Mouse (Mus musculus): Measurements from ENCODE around the gene Gm10283. TPM values are rescaled to one million over a fixed set of nuclear protein-coding genes. Genes with fewer than 3 reads are reported as not detected.

The Gm10283 gene
- polyA plus RNA-seq, 1 experiment = not detected

DNA sequence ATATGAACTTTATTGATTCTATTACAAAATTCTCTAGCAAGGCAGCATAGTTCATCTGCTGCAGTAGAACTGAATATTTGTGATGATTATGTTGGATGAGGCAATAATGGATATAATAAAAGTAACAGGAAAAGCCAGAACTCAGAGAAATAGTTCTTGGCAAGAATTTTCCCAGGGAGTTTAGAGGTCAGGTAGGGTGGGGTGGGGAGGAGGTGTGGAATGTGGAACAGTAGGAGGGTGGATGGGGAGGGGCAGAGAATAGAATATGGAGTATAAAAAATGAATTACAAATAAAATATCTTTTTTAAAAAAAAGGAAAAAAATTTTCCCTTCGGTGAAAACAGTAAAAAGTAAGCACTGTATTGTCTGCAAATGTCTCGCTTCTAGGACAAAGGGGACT is 11.1 kb downstream of the Gm10283 start:
- H3K4me3 ChIP-seq (ENCODE audit: extremely low read depth, insufficient read depth, insufficient read length) = no peak overlapping the region
- DNase-seq (ENCODE audit: low read depth in 1 of 2, low spot score in 2 of 2) = no peak
- no peaks in the 10 kb centered on the region for H3K27me3 ChIP-seq (ENCODE audit: control insufficient read depth, insufficient read depth, low read length)
- WGBS = 83% methylated on average over 2 of the region's 2 CpGs
- H3K36me3 ChIP-seq (ENCODE audit: control insufficient read depth, insufficient read depth, low read length) = no peaks in the 10 kb centered on the region
- H3K4me1 ChIP-seq (ENCODE audit: control insufficient read depth, insufficient read depth, insufficient read length) = no peaks in the 10 kb centered on the region
- TF ChIP-seq CTCF (IDR thresholded peaks at IDR 0.05; ENCODE audit: extremely low read depth, insufficient read depth, insufficient read length, insufficient replicate concordance) = no peak
- no peak overlapping the region for H3K27ac ChIP-seq (ENCODE audit: insufficient read depth, low read length)

DNA sequence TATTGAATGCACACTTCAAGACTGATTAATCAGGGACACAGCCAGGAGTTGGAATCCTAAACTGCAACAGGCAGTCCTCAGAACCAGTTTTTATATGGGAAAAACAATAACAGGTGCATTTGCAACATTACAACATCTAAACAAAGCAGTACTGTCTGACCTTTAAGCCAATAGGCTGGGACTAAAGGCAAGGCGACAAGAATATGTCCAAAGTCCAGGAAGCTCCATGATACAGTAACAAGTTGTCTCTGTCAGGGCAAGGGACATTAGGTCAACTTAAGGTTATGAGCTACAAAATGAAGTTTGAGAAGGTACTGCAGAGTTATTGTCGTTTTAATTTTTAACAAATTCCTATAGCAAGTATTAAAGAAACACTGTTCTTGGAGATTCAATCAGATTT is 12.9 kb downstream of the Gm10283 start:
- Histone ChIP-seq H3K4me3 (ENCODE audit: extremely low read depth, insufficient read depth, insufficient read length) (no peak overlapping the region), H3K27me3 (ENCODE audit: control insufficient read depth, insufficient read depth, low read length) (no peaks in the 10 kb centered on the region), H3K4me1 (ENCODE audit: control insufficient read depth, insufficient read depth, insufficient read length) (no peaks in the 10 kb centered on the region), H3K36me3 (ENCODE audit: control insufficient read depth, insufficient read depth, low read length) (no peaks in the 10 kb centered on the region), H3K27ac (ENCODE audit: insufficient read depth, low read length) (no peak overlapping the region)
- no peak for TF ChIP-seq POLR2A (IDR thresholded peaks at IDR 0.05; ENCODE audit: low read depth, low read length)
- no peak for TF ChIP-seq CTCF (IDR thresholded peaks at IDR 0.05; ENCODE audit: extremely low read depth, insufficient read depth, insufficient read length, insufficient replicate concordance)
- WGBS = 78% methylated on average over 2 of the region's 2 CpGs
- no peak for DNase-seq (ENCODE audit: low read depth in 1 of 2, low spot score in 2 of 2)

DNA sequence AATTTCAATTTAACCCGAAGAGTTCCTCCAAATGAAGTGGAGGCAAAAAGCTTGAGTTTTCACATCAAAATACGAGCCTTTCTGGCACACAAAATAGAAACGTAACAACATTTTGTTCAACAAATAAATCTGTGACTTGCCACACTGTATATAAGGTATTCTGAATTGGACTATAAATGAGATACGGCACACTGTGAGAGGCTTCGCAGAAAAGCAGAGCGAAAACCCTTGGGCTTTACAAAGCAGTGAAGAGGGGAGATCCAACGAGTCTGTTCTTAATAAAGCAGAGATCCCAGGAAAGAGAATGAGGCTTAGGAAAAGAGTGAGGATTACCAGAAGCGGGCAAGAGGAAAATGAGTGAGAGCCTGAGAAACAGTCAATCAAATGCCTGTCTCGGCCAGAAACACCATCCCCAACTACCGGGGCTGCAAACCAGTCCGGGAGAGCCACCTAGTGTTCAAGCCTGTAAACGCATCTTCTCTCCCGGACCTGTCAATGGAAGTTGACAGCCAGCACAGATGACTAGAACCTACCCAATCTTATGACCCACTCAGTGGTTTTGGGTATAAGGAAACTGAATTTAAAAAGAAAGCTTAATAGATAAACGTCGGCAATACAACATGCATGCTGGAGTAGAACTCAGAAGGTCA is 36.2 kb downstream of the Gm10283 start:
- Histone ChIP-seq H3K27me3 (ENCODE audit: control insufficient read depth, insufficient read depth, low read length) (no peaks in the 10 kb centered on the region), H3K4me1 (ENCODE audit: control insufficient read depth, insufficient read depth, insufficient read length) (no peaks in the 10 kb centered on the region), H3K27ac (ENCODE audit: insufficient read depth, low read length) (no peak overlapping the region), H3K4me3 (ENCODE audit: extremely low read depth, insufficient read depth, insufficient read length) (no peak overlapping the region), H3K36me3 (ENCODE audit: control insufficient read depth, insufficient read depth, low read length) (no peaks in the 10 kb centered on the region)
- TF ChIP-seq CTCF (IDR thresholded peaks at IDR 0.05; ENCODE audit: extremely low read depth, insufficient read depth, insufficient read length, insufficient replicate concordance) = no peak
- TF ChIP-seq POLR2A (IDR thresholded peaks at IDR 0.05; ENCODE audit: low read depth, low read length) = no peak
- DNase-seq (ENCODE audit: low read depth in 1 of 2, low spot score in 2 of 2) = no peak
- 39% methylated on average over 15 of the region's 15 CpGs for WGBS

DNA sequence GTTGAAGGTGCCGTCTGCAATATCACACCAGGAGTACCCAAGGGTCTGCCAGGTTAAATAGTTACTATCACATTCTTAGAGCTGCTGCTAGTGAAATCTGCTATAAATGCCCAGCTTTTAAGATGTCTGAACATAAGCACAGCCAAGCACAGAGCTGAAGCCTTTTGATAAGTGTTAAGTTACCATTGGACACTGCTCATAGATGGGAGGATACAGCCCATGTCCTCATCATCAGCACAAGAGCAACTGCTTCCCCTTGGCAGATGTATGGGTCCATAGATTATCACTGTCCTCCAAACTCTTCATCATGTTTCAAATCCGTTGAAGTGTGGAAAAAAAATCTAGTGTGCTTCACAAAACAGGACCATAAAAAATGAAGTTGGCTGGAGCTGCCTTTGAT is 53.7 kb downstream of the Gm10283 start:
- H3K27me3 ChIP-seq (ENCODE audit: control insufficient read depth, insufficient read depth, low read length) = no peaks in the 10 kb centered on the region
- H3K4me1 ChIP-seq (ENCODE audit: control insufficient read depth, insufficient read depth, insufficient read length) = no peaks in the 10 kb centered on the region
- no peak for DNase-seq (ENCODE audit: low read depth in 1 of 2, low spot score in 2 of 2)
- TF ChIP-seq POLR2A (IDR thresholded peaks at IDR 0.05; ENCODE audit: low read depth, low read length) = no peak
- TF ChIP-seq CTCF (IDR thresholded peaks at IDR 0.05; ENCODE audit: extremely low read depth, insufficient read depth, insufficient read length, insufficient replicate concordance) = no peak
- 76% methylated on average over 2 of the region's 2 CpGs for WGBS
- H3K36me3 ChIP-seq (ENCODE audit: control insufficient read depth, insufficient read depth, low read length) = no peaks in the 10 kb centered on the region
- H3K4me3 ChIP-seq (ENCODE audit: extremely low read depth, insufficient read depth, insufficient read length) = no peak overlapping the region
- no peak overlapping the region for H3K27ac ChIP-seq (ENCODE audit: insufficient read depth, low read length)

DNA sequence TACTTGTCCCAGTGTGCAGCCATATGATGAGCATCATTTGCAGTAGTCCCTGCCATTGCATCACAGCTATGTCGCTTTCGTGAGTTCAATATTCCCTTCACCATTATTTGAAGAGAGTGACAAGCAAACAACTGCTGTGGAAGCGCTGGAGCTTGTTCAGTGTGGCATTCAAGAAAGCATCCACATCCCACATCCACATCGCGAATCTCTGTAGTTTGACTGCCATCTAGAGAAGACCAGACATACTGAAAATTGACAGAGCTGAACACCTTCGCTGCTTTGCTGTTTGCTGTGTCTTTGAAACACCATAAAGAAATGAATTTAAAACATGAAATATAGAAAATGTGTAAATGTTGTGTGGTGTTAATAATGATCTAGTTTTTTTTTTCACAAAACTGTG is 58.0 kb downstream of the Gm10283 start:
- Histone ChIP-seq H3K4me1 (ENCODE audit: control insufficient read depth, insufficient read depth, insufficient read length) (no peaks in the 10 kb centered on the region), H3K27me3 (ENCODE audit: control insufficient read depth, insufficient read depth, low read length) (no peaks in the 10 kb centered on the region), H3K36me3 (ENCODE audit: control insufficient read depth, insufficient read depth, low read length) (no peaks in the 10 kb centered on the region), H3K4me3 (ENCODE audit: extremely low read depth, insufficient read depth, insufficient read length) (no peak overlapping the region), H3K27ac (ENCODE audit: insufficient read depth, low read length) (no peak overlapping the region)
- DNase-seq (ENCODE audit: low read depth in 1 of 2, low spot score in 2 of 2) = no peak
- TF ChIP-seq POLR2A (IDR thresholded peaks at IDR 0.05; ENCODE audit: low read depth, low read length) (no peak), CTCF (IDR thresholded peaks at IDR 0.05; ENCODE audit: extremely low read depth, insufficient read depth, insufficient read length, insufficient replicate concordance) (no peak)
- WGBS = 82% methylated on average over 6 of the region's 6 CpGs

DNA sequence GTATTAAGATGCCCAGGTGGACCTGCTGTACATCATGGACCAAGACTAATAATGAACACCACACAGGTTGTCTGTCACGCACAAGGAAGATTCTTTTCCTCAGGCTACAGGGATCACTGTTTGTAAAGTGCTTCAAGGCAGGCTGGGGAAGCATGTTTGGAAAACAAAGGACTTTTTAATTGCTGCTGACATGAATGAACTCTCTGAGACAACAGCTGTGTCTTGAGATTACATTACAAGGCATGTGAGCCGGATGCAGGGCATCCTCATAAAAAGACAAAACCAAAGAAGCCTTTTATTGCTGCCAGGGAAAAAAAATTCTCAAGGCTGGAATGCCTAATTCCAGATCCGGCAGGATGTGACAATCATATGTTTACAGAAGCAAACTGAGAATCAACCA is 64.4 kb downstream of the Gm10283 start:
- TF ChIP-seq POLR2A (IDR thresholded peaks at IDR 0.05; ENCODE audit: low read depth, low read length) (no peak), CTCF (IDR thresholded peaks at IDR 0.05; ENCODE audit: extremely low read depth, insufficient read depth, insufficient read length, insufficient replicate concordance) (no peak)
- no peak for DNase-seq (ENCODE audit: low read depth in 1 of 2, low spot score in 2 of 2)
- Histone ChIP-seq H3K27ac (ENCODE audit: insufficient read depth, low read length) (no peak overlapping the region), H3K4me3 (ENCODE audit: extremely low read depth, insufficient read depth, insufficient read length) (no peak overlapping the region), H3K36me3 (ENCODE audit: control insufficient read depth, insufficient read depth, low read length) (no peaks in the 10 kb centered on the region), H3K27me3 (ENCODE audit: control insufficient read depth, insufficient read depth, low read length) (no peaks in the 10 kb centered on the region), H3K4me1 (ENCODE audit: control insufficient read depth, insufficient read depth, insufficient read length) (no peaks in the 10 kb centered on the region)
- 66% methylated on average over 3 of the region's 3 CpGs for WGBS

DNA sequence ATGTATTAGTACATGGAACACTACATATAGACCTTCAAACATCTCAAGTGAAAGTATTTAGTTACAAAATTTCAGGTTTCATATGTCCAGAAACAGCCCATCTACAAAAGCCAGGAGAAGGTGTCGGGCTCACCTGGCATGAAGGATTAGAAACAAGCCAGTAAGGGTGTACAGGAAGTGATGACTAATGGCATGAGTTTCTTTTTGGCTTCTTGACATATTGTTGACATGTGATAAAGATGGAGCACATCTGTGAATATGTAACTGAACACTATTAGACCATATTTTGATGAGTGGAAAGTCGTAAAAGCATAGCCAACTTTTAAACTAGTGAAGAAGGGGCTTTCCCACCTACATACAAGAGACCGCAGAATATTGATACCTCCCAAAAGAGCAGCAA is 66.1 kb downstream of the Gm10283 start:
- H3K4me1 ChIP-seq (ENCODE audit: control insufficient read depth, insufficient read depth, insufficient read length) = no peaks in the 10 kb centered on the region
- H3K27me3 ChIP-seq (ENCODE audit: control insufficient read depth, insufficient read depth, low read length) = no peaks in the 10 kb centered on the region
- no peaks in the 10 kb centered on the region for H3K36me3 ChIP-seq (ENCODE audit: control insufficient read depth, insufficient read depth, low read length)
- TF ChIP-seq POLR2A (IDR thresholded peaks at IDR 0.05; ENCODE audit: low read depth, low read length) (no peak), CTCF (IDR thresholded peaks at IDR 0.05; ENCODE audit: extremely low read depth, insufficient read depth, insufficient read length, insufficient replicate concordance) (no peak)
- H3K27ac ChIP-seq (ENCODE audit: insufficient read depth, low read length) = no peak overlapping the region
- no peak for DNase-seq (ENCODE audit: low read depth in 1 of 2, low spot score in 2 of 2)
- 79% methylated on average over 3 of the region's 3 CpGs for WGBS
- no peak overlapping the region for H3K4me3 ChIP-seq (ENCODE audit: extremely low read depth, insufficient read depth, insufficient read length)
